8 mouse cellular contexts compared by ENCODE assay signal in the genomic region with DNA sequence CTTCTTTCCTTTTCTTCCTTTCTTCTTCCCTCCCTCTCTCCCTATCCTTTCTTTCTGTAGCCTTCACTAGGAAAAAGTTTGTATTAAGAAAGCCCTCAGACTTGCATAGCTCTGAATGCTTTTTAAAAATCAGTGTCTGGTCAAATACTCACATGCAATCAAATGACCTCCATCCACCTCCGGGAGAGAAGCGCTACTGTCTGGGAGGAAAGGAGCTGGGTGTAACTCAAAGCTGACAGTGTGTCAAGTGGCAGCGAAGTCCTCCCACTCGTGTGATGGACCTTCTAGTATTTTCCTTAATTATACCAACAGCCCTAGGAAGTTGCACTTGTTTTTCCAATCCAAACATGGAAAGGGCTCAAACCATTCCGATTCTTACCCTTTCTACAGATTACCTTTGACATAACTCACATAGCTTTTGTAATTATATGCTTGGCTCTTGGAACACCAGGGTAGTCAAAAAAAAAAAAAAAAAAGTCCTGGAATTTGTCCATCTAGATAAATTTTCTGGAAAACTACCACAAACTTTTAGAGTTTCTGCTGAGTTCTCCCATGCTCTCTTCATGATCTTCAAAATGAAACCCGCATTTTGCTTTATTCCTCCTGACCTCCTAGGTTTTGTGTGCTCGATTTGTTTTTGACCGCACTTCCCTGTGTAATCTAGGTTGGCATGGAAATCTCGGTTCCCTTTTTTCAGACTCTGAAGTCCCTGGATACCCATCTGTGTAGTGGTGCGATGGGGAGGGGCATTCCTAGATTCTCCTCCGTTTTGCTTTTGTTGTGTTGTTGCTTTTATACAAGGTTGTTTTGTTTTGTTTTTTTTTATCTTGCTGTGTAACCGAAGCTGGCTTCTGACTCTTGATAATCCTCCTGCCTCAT. TPM values are rescaled to one million over a fixed set of nuclear protein-coding genes. Genes with fewer than 3 reads are reported as not detected.
A peak's percentile ranks its signal among the peaks of the same experiment; 100 is the strongest.
DNase-seq lines count a peak whose midpoint lies in the region; ATAC-seq and TF ChIP-seq lines count a peak whose summit lies in the region.

TSS of gene St3gal6 (minus strand) at position 272 of the 879 bp plus-strand sequence.

- no peak for ATAC-seq in common myeloid progenitor, adult 5-6 weeks (replicated peaks; ENCODE audit: low read depth, poor library complexity, severe bottlenecking)
- no peak for ATAC-seq in monocyte, adult 5-6 weeks (replicated peaks; ENCODE audit: insufficient number of reproducible peaks, low FRiP score, low TSS enrichment, poor library complexity, severe bottlenecking)

- TF ChIP-seq EP300 in heart, adult 2 months (IDR thresholded peaks at IDR 0.05; ENCODE audit: insufficient read depth, low read depth, low read length): peak; percentile 83

- H3K36me3 ChIP-seq in heart, adult 2 months (ENCODE audit: control insufficient read depth, insufficient read depth, low read length): peaks cover 7% of the 10 kb centered on the region

- 0 out of 2 replicates have a peak, but pooled peaks have one; percentile 34 for TF ChIP-seq POLR2A in heart, adult 2 months (IDR thresholded peaks at IDR 0.05; ENCODE audit: insufficient read depth, low read depth, low read length)

- intact Hi-C loops in left cerebral cortex, adult 2 months (cut with DNase I): loop anchor here (5.0 kb wide), 2 partner anchors 98 to 203 kb away; partner anchors contain the start of gene Cldnd1
- intact Hi-C loops in heart, adult 2 months (cut with DNase I): loop anchor here (1.0 to 5.0 kb wide), 6 partner anchors 11 to 203 kb away; partner anchors contain the start of genes Cldnd1 and Dcbld2

- peak within 1 kb of the TSS; percentile 57 for H3K4me3 ChIP-seq in left cerebral cortex, adult 2 months
- peak within 1 kb of the TSS; percentile 82 for H3K4me3 ChIP-seq in heart, adult 2 months

- no peak for DNase-seq in left cerebral cortex, adult 2 months (ENCODE audit: extremely low spot score in 1 of 2, low spot score in 2 of 2)
- DNase-seq in left cerebral cortex, adult 11 months (ENCODE audit: low spot score): no peak
- DNase-seq in heart, adult 2 months: peak in 1 of 2 experiments; percentile 52
- no peak for DNase-seq in layer of hippocampus, postnatal 36 days
- DNase-seq in ovary, postnatal 10 days (ENCODE audit: low spot score): no peak
- DNase-seq in cerebellum, adult 18-20 months: no peak

- H3K27me3 ChIP-seq in heart, adult 2 months (ENCODE audit: control insufficient read depth, insufficient read depth, low read length): no peaks in the 10 kb centered on the region

- no peak for TF ChIP-seq CTCF in left cerebral cortex, adult 2 months (IDR thresholded peaks at IDR 0.05)
- no peak for TF ChIP-seq CTCF in heart, adult 2 months (IDR thresholded peaks at IDR 0.05)

- H3K79me2 ChIP-seq in heart, adult 2 months (replicated peaks; ENCODE audit: control insufficient read depth, insufficient read depth, low read length): peaks cover 2% of the 10 kb centered on the region

- H3K27ac ChIP-seq in left cerebral cortex, adult 2 months: peak within 1 kb of the TSS; percentile 90
- H3K27ac ChIP-seq in heart, adult 2 months: peak within 1 kb of the TSS; percentile 97

- 50% methylated on average over 12 of the region's 12 CpGs for WGBS in heart, adult 2 months

- H3K4me1 ChIP-seq in heart, adult 2 months (ENCODE audit: control insufficient read depth, insufficient read depth, low read length): peaks cover 7% of the 10 kb centered on the region

- peak within 1 kb of the TSS; percentile 100 for H3K9ac ChIP-seq in heart, adult 2 months (ENCODE audit: low read depth, low read length)

RNA-seq across cellular contexts. Expression of gene St3gal6, which starts in this region (rescaled TPM):
- total RNA-seq in left cerebral cortex, adult 2 months (2021): 10 to 100 TPM; 21.2 to 22.6 TPM
- total RNA-seq in common myeloid progenitor, adult 5-6 weeks (2017): 18.1 and 38.7 TPM in 2 replicates
- total RNA-seq in heart, adult 2 months (2021): 10 to 100 TPM; 37.7 to 47.0 TPM
- 29.6 and 33.7 TPM in 2 replicates for polyA plus RNA-seq in heart, adult 2 months (2012; rRNA removed)
- total RNA-seq in layer of hippocampus, postnatal 36 days (2021): 10 to 100 TPM; 14.3 to 18.2 TPM
- 43.7 to 77.1 TPM (median 49.8 TPM) in 3 replicates for total RNA-seq in monocyte, adult 5-6 weeks (2017)
